Mouse (Mus musculus) thymus, adult 2 months (tissue): ENCODE results near the gene Grik1.

Experiments
- CTCF ChIP-seq: fragments of 200-500 bp; IDR thresholded peaks from 2 replicates; pipeline ENCODE4 v1.5.1; 2012; ENCODE audit warnings: mild to moderate bottlenecking, control low read depth, low read length, moderate library complexity, borderline replicate concordance; ENCODE audit not compliant: control insufficient read depth, poor library complexity, insufficient read depth; ENCODE audit errors: extremely low read depth
- POLR2A ChIP-seq: fragments of 200-500 bp; IDR thresholded peaks from 2 replicates; pipeline ENCODE4 v1.6.1; 2012; ENCODE audit warnings: mild to moderate bottlenecking, low read length, control low read depth, moderate library complexity; ENCODE audit not compliant: control insufficient read depth, poor library complexity, insufficient read depth; ENCODE audit errors: extremely low read depth

DNA sequence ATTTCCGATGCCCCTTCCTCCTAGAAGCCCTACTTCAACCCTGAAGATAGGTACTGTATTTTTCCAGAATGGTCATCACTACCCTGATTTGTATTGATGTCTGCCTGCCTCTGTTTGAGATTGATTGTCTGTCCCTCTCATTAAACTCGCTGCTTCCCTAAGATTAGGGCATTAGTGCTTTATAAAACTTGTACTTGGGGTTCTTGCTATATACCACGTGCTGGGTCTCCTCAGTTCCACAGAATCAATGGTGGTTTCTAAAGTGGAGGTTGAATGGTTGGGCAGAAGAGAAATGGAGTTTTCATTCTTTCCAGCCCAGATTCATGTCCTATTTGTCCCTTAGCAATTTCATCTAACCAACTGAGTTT, 316.0 kb downstream of the Grik1 start:
- TF ChIP-seq CTCF (no peak), POLR2A (no peak)
